Mouse (Mus musculus): ENCODE results near the gene 2210408I21Rik. TPM values are rescaled to one million over a fixed set of nuclear protein-coding genes. Genes with fewer than 3 reads are reported as not detected.
"Not testable (repeated sequence)": the region's sequence is repeated elsewhere in the genome, so short reads cannot be mapped to it uniquely, and the experiment has no call there.

The 2210408I21Rik gene
- polyA plus RNA-seq (2011; ENCODE audit: insufficient read length, low read depth, missing spikeins), result 9.8 and 11.2 TPM in 2 replicates

- Histone ChIP-seq H3K4me3 (ENCODE audit: insufficient read depth, low read length) (peak within 1 kb of the TSS; percentile 83), H3K4me1 (ENCODE audit: control insufficient read depth, insufficient read depth, low read length) (no peaks in the 10 kb centered on the region), H3K27ac (ENCODE audit: insufficient read depth, low read length) (no peak within 1 kb of the TSS)
- TF ChIP-seq POLR2A (IDR thresholded peaks at IDR 0.05; ENCODE audit: low read depth, low read length) (peak; percentile 59; the same call in 1 of the 2 replicates), CTCF (IDR thresholded peaks at IDR 0.05; ENCODE audit: borderline replicate concordance, insufficient read depth, low read length) (no peak)
Measured at GRCm38 (mm10) chr13:77134931-77135620, at the start of gene 2210408I21Rik, which contains the start of gene Slf1. 2210408I21Rik (plus strand) TSS chr13:77135540. Slf1 (minus strand) TSS chr13:77135473.

DNA sequence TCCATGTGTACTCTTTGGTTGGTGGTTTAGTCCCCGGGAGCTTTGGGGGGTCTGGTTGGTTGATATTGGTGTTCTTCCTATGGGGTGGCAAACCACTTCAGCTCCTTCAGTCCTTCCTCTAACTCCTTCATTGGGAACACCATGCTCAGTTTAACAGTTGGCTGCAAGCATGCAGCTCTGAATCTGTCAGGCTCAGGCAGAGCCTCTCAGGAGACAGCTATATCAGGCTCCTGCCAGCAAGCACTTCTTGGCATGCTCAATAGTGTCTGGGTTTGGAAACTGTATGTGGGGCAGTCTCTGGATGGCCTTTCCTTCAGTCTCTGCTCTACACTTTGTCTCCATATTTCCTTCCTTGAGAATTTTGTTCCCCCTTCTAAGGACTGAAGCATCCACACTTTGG lies 42.5 kb upstream of the 2210408I21Rik start:
- H3K4me1 ChIP-seq (ENCODE audit: control insufficient read depth, insufficient read depth, low read length); H3K27ac ChIP-seq (ENCODE audit: insufficient read depth, low read length); H3K4me3 ChIP-seq (ENCODE audit: insufficient read depth, low read length): not testable (repeated sequence)

DNA sequence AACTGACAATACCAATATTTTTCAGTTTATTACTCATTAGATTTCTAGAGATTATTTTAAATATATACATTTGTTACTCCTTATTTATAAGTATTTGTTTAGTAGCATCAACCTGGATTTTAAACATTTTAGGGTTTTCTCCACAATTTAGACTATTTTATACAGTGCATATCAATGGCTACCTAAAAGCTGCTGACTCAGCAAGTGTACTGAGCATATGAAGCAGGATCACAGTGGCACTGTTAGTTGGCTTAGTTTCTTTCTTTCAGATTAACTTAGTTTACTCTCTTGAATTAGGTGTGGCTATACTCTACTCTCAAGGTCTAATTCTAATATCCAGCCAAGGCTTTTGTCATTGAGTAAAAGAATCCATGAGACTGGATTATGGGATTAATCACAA lies 27.6 kb upstream of the 2210408I21Rik start:
- Histone ChIP-seq H3K27ac (ENCODE audit: insufficient read depth, low read length) (no peak overlapping the region), H3K4me1 (ENCODE audit: control insufficient read depth, insufficient read depth, low read length) (no peaks in the 10 kb centered on the region), H3K4me3 (ENCODE audit: insufficient read depth, low read length) (no peak overlapping the region)
- TF ChIP-seq CTCF (IDR thresholded peaks at IDR 0.05; ENCODE audit: borderline replicate concordance, insufficient read depth, low read length) (no peak), POLR2A (IDR thresholded peaks at IDR 0.05; ENCODE audit: low read depth, low read length) (no peak)

DNA sequence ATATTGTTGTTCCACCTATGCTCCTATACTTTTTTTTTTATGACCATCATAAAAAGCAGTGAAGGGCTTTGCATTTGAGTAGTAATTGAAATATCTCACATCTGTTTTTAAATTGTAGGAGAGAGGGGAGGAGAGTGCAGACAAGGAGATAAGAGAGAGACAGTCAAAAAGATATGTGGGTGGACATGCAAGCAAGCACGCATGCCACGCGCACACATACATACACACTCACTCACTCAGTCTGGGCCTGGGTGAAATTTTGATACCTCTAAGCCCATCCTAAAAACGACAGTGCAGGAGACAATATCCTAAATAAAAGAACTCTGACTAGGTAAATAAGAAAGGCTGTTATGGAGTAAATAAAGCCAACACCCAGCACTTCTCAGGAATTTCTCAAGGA lies 16.6 kb upstream of the 2210408I21Rik start:
- Histone ChIP-seq H3K4me3 (ENCODE audit: insufficient read depth, low read length) (no peak overlapping the region), H3K27ac (ENCODE audit: insufficient read depth, low read length) (no peak overlapping the region), H3K4me1 (ENCODE audit: control insufficient read depth, insufficient read depth, low read length) (no peaks in the 10 kb centered on the region)
- TF ChIP-seq CTCF (IDR thresholded peaks at IDR 0.05; ENCODE audit: borderline replicate concordance, insufficient read depth, low read length), result no peak
- TF ChIP-seq POLR2A (IDR thresholded peaks at IDR 0.05; ENCODE audit: low read depth, low read length), result no peak

- TF ChIP-seq POLR2A (IDR thresholded peaks at IDR 0.05; ENCODE audit: low read depth, low read length) (no peak), CTCF (IDR thresholded peaks at IDR 0.05; ENCODE audit: borderline replicate concordance, insufficient read depth, low read length) (no peak)
- no peak overlapping the region for H3K27ac ChIP-seq (ENCODE audit: insufficient read depth, low read length)
- no peaks in the 10 kb centered on the region for H3K4me1 ChIP-seq (ENCODE audit: control insufficient read depth, insufficient read depth, low read length)
- H3K4me3 ChIP-seq (ENCODE audit: insufficient read depth, low read length), result no peak overlapping the region
Measured at GRCm38 (mm10) chr13:77125159-77125558, 10.2 kb upstream of the 2210408I21Rik start.

GRCm38 (mm10) chr13:77128240-77128639 lies 7.1 kb upstream of the 2210408I21Rik start:
- Histone ChIP-seq H3K27ac (ENCODE audit: insufficient read depth, low read length) (no peak overlapping the region), H3K4me1 (ENCODE audit: control insufficient read depth, insufficient read depth, low read length) (no peaks in the 10 kb centered on the region), H3K4me3 (ENCODE audit: insufficient read depth, low read length) (no peak overlapping the region)
- TF ChIP-seq CTCF (IDR thresholded peaks at IDR 0.05; ENCODE audit: borderline replicate concordance, insufficient read depth, low read length) (no peak), POLR2A (IDR thresholded peaks at IDR 0.05; ENCODE audit: low read depth, low read length) (no peak)

- no peak overlapping the region for H3K4me3 ChIP-seq (ENCODE audit: insufficient read depth, low read length)
- no peaks in the 10 kb centered on the region for H3K4me1 ChIP-seq (ENCODE audit: control insufficient read depth, insufficient read depth, low read length)
- H3K27ac ChIP-seq (ENCODE audit: insufficient read depth, low read length), result no peak overlapping the region
- TF ChIP-seq CTCF (IDR thresholded peaks at IDR 0.05; ENCODE audit: borderline replicate concordance, insufficient read depth, low read length) (no peak), POLR2A (IDR thresholded peaks at IDR 0.05; ENCODE audit: low read depth, low read length) (no peak)
Measured at GRCm38 (mm10) chr13:77131132-77131531, 4.2 kb upstream of the 2210408I21Rik start.

DNA sequence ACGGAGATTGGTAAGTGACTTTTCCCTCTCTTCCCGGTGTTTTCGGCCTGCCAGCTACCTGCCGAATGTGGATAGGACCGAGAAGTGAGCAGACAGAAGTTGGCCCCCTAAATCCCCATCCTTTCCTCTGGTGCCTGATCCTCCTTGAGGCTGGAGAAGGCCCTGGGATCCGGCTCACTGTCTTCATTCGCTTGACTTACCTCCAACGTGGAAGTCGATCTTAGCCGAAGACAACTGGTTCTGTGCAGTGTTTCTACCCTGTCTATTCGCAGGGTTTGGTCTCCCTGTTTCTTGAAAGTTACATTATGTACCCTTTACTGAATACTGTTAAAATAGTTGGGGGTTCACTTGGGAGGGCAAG lies 261 bp downstream of the 2210408I21Rik start:
- TF ChIP-seq POLR2A (IDR thresholded peaks at IDR 0.05; ENCODE audit: low read depth, low read length) (no peak; the same call in 1 of the 2 replicates), CTCF (IDR thresholded peaks at IDR 0.05; ENCODE audit: borderline replicate concordance, insufficient read depth, low read length) (no peak)
- Histone ChIP-seq H3K4me3 (ENCODE audit: insufficient read depth, low read length) (peak overlapping the region; percentile 62), H3K27ac (ENCODE audit: insufficient read depth, low read length) (no peak overlapping the region), H3K4me1 (ENCODE audit: control insufficient read depth, insufficient read depth, low read length) (no peaks in the 10 kb centered on the region)

DNA sequence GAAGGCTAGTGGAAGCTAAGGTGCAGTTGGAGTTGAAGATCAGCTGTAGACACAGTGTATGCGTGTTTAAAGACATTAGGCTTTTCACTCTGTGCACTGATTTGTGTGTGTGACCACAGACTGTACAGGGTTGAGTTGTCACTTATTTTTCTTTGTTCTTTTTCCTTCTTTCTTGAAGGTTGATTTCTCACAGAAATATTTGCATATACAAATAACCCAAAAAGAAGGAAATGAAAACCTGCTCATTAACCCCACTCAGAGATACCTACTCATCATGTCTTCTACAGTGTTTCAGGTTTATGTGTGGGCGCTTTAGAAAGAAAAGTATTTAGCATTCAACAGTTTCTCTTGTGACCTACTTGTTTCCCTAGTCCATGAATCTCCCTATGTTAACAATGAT lies 5.5 kb downstream of the 2210408I21Rik start:
- H3K27ac ChIP-seq (ENCODE audit: insufficient read depth, low read length), result no peak overlapping the region
- no peak overlapping the region for H3K4me3 ChIP-seq (ENCODE audit: insufficient read depth, low read length)
- H3K4me1 ChIP-seq (ENCODE audit: control insufficient read depth, insufficient read depth, low read length), result no peaks in the 10 kb centered on the region
- no peak for TF ChIP-seq POLR2A (IDR thresholded peaks at IDR 0.05; ENCODE audit: low read depth, low read length)
- TF ChIP-seq CTCF (IDR thresholded peaks at IDR 0.05; ENCODE audit: borderline replicate concordance, insufficient read depth, low read length), result no peak

GRCm38 (mm10) chr13:77177931-77178330 lies 42.6 kb downstream of the 2210408I21Rik start:
- TF ChIP-seq CTCF (IDR thresholded peaks at IDR 0.05; ENCODE audit: borderline replicate concordance, insufficient read depth, low read length), result no peak
- no peak for TF ChIP-seq POLR2A (IDR thresholded peaks at IDR 0.05; ENCODE audit: low read depth, low read length)
- H3K27ac ChIP-seq (ENCODE audit: insufficient read depth, low read length), result no peak overlapping the region

More at GRCm38 (mm10) chr13:77177931-77178330, 42.6 kb downstream of the 2210408I21Rik start:
- Histone ChIP-seq H3K4me3 (ENCODE audit: insufficient read depth, low read length) (no peak overlapping the region), H3K4me1 (ENCODE audit: control insufficient read depth, insufficient read depth, low read length) (no peaks in the 10 kb centered on the region)

All from embryonic fibroblast, embryonic 13.5 days (primary cell).